Mouse (Mus musculus): Measurements from ENCODE around the gene Otud7b.
"Not testable (repeated sequence)": the region's sequence is repeated elsewhere in the genome, so short reads cannot be mapped to it uniquely, and the experiment has no call there.

Otud7b gene

DNA sequence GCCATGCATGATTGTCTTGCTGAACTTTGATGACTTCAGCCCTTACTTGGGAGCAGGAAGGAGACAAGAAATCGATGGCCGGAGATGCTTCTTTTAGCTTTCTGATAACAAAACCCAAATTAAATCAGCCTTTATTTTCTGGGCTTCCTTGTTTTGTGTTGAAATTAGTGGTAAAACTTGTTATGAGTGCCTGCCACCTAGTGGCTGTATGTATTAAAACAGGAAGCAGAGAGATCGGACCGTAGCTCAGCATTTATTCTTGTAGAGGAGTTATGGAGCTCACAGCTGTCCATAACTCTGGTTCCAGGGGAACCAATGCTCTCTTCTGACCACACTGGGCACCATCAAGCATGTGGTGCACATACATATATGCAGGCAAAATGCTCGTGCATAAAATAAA, 43.6 kb downstream of the Otud7b start:
- DNase-seq (ENCODE audit: low spot score): peak; percentile 48

DNA sequence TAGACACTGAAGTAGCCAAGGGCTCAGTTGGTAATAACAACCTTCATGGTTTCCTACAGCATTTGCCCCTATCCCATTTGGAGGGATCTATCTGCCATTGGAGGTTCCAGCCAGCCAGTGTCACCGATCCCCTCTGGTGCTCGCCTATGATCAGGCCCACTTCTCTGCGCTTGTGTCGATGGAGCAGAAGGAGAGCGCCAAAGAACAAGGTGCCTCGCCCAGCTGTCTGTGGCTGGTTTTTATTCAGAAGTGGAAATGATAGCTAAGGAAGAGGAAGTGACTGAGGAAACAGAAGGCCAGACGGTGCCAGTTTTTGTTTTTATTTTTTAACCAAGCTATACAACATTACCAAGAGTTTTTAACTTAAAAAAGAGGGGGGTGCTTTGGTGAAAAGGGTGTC, 47.5 kb downstream of the Otud7b start:
- no peak for DNase-seq (ENCODE audit: low spot score)

DNA sequence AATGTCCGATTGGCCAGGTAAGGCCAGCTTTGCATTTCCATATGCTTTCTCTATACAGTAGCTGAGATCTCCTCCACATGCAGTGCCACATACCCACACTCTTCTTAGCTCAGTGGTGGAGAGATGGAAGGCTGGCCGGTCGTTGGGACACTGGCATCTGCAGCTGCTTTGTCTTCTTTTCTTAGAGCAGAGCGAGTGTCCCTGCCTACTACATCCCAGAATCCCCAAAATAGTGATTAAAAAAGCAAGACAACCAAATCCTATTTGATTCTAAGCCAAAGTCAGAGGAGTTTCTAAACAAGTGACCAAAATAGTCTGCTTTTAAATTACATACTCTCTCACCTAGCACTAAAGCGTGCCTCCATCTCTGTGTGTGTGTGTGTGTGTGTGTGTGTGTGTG, 48.3 kb downstream of the Otud7b start:
- no peak for DNase-seq (ENCODE audit: low spot score)

DNA sequence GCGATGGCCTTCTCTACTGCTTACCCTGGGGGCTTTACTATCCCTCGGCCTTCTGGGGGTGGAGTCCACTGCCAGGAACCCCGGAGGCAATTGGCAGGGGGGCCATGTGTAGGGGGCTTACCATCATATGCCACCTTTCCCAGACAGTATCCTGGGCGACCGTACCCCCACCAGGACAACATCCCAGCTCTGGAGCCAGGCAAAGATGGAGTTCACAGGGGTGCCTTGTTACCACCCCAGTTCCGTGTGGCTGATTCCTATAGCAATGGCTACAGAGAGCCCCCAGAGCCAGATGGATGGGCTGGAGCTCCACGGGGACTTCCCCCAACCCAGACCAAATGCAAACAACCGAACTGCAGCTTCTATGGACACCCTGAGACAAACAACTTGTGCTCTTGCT, 51.2 kb downstream of the Otud7b start:
- DNase-seq (ENCODE audit: low spot score): no peak

DNA sequence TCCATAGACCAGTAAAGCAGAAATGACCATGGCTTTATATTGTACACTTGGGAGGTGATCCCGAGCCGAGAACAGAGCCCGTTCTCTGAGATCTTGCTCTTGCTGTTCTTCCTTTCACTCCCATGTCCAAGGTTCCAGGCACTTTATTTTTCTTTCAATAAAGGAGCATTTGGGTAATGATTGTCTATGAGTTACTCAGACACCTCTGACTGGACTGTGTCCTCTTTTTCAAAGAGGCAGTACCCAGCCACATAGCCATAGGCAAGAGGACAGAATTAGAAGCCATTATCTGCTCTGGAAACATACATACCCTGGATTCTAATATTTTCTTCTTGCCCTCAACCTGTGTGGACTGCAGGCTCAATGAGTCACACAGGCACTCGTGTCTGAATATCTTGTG, 55.5 kb downstream of the Otud7b start:
- no peak for DNase-seq (ENCODE audit: low spot score)

DNA sequence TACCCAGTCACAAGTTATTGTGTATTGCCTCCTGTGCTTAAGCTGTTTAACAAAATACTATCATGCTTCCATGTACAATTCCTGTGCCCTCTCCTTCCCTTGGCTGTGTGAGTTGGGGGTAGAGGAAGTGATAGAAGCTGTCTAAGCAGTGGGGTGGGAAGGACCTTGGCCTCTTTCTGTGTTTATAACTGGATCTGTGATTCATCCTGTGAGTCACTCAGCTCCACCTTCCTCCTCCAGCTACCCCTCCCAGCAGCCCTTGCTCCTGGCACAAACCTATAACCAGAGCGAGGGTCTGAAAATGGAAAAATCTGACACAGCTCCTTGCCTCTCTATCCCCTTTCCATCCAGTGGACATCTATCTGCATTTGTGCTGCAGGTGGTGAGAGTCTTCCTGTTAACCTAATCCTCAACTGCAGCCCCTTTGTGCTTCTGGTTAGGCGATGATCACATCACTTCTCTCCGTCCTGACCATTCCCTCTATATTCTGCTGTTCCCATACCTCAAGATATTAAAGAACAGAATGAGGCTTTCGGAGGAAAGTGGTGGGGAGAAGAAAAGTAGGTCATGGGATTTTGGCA, 56.0 kb downstream of the Otud7b start:
- peak; percentile 73 for DNase-seq (ENCODE audit: low spot score)

DNA sequence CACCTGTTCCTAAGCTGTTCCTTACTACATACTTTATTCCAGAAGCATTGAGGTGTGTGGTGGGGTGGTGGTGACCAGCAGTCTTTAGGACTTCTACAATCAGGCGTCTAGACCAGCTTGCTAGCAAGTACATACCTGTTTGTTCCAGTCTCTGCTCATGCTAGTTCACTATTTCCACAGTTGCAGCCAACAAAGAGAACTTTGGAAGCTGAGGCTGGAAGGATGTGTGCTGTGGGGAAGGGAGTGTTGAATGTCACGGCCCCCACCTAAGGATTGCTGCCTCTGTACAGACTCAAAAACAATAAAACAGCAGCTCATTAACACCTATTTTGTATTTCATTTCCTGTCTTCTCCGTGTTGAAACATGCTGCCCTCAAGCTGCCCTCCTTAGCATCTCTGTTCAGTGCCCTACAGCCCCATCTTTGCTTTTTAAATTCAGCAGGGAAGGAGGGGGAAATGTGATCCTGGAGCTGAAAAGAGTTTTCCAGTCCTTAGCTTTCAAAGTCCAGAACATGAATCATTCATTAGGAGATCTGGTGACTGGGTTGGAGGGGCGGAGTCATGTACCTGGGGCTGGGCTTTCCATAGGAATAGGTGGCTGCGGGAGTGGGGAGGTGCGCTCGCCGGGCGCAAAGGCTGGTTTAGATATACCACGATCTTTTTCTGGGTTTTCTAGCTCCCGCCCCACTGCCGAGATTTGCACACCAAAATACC, 56.6 kb downstream of the Otud7b start:
- peak; percentile 81 for DNase-seq (ENCODE audit: low spot score)

DNA sequence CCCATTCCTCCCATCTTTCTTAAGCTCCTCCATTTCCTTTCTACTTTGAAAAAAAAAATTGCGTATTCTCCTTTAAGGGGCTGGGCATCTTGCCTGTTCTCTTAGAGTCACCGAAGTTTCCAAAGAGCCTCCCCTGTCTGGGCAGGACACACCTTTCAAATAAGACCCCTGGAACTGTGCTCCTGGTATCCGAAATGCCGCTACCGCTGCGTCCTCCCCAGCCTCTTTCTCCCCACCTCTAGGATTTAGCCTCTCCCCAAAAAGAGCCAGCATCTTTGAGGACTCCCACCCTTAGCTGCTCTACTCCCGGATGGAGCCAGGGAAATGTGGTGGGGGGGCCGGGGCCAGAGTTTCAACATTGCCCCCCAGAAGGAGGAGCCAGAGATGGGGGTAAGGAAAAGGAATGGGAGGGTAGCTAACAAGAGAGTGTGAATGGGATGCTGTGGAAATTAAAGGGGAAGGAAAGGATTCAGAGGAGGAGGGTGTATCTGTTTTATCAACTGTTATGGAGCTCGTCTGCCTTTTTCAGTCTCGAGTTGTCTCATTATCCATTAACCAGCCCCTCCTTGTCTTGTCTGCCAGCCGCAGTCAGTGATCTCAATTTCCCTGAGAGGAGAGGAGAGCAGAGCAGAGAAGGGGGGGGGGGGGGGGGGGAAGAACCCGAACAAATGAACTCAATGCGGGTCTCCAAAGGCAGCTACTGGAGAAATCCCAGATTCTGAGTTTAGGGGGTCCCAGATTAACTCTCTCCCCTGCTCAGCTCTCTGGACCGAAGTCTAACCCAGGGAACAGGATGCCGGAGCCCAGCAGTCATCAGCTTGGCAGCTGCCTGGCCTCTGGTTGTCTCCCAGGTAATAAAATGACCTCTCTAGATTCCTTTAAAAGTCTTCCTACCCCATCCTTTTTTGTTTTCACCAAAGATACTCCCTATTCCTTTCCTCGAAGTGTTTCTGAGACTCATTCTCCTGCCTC, 57.8 kb downstream of the Otud7b start, which contains the start of gene Mtmr11:
Gene Mtmr11 (plus strand): TSS at position 136 of the 972 bp plus-strand sequence.
- DNase-seq (ENCODE audit: low spot score): peak; percentile 26

DNA sequence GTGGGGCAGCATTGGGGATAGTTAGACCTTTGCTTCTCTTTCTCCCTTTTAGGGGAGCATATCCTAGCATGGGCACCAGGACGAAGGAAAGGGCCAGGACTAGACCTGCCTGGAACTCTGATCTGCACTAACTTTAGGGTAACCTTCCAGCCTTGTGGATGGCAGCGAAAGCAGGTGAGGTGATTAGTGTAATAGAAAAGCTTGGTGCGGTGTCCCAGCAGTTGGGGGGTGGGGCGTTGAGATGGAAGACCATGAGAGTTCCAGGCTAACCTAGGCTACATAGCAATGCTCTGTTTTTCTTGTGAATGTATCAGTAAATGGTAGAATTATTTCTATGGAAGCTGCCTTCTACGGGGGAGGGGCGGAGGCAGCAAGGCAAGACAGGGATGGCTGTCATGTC, 58.7 kb downstream of the Otud7b start:
- no peak for DNase-seq (ENCODE audit: low spot score)

DNA sequence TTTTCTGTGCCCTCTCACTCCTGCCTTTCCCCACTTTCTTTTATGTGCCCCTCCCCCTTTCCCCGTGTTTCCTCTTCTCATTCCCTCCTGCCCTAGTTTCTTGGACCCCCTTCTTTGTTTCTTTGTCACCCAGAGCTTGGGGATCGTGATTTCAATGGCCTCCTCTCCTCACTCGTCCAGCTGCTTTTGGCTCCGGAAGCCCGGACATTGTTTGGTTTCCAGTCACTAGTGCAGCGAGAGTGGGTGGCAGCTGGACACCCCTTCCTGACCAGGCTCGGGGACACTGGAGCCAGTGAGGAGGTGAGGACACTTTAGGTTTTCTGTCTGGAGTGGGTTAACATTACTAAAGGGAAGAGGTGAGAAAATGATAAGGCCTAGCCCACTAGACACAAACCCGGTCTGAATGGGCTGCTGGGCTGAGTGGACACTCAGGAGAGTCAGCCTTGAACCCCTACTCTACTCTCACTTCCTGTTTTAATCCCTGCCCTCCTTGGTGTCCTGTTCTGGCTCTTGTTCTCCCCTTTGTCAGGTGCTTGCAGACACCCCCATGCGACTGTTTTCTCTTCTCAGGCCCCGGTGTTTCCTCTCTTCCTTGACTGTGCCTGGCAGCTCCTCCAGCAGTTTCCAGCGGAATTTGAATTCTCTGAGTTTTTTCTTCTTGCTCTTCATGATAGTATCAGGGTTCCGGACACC, 64.3 kb downstream of the Otud7b start:
- DNase-seq (ENCODE audit: low spot score): no peak

DNA sequence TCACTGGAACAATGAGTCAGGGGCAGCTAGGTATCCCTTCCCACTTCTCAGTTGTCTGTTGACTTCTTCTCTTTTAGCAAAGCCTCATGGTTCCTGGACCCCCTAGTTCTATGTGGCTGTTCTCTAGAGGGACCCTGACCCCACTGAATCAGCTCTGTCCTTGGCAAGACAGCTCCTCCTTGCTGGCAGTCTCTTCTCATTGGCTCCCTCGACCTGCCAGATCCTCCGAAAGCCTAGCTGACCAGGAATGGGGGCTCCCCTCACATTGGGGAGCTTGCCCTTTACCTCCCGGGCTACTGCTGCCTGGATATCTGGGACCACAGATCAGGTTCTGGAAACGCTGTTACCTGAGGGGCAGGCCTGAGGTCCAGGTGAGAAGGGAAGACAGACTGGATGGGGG, 65.9 kb downstream of the Otud7b start:
- DNase-seq (ENCODE audit: low spot score): no peak

DNA sequence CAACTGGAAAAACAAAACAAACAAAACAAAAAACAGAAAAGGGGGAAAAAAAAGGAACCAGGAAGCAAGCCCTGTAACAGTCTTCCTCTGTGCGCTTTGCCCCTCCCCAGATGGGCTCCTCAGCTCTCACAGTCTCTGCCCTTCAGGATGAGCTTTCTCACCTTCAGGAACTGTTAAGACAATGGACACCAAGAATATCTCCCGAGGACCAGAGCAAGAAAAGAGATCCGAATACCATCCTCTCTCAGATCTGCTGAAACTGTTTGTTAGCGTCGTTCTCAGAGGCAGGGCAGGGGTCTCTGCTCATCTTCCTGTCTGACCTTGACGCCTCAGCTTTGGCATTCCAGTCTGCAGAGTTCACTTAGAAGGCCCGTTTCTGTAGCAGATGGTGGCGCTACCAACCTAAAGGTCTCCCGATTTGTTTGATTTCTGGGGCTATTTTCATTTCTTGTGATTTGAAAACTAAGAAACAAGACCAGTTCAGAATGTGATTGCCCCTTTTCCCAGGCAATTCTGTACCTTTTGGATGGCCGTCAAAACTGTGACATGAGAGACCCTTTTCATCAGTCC, 66.7 kb downstream of the Otud7b start:
- DNase-seq (ENCODE audit: low spot score): no peak

DNA sequence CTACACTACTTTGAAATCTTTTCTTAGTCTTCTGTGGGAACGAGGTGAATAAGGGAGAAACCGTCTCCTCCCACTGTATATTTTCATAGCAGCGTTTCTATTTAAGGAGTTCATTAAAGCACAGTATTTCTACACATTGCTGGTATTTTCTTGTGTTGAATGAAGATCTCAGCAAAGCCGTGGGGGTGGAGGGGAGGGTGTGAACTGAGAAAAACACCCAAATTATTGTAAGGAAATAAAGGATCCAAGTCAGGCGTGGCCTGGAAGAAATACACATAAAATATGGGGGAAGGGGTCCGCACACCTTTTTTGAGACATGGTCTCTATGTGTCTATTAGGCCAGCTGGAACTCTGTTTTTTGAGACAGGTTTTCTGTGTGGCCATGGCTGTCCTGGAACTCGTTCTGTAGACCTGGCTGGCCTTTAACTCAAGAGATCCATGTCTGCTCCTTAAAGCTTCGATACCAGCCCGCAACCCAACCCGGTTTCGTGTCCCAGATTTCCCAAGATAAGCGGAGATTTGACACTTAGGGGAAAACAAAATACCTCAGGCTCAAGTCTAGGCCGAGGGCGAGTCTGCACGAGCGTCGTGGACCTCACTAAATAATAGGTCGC, 67.4 kb downstream of the Otud7b start:
- DNase-seq (ENCODE audit: low spot score): peak; percentile 18

DNA sequence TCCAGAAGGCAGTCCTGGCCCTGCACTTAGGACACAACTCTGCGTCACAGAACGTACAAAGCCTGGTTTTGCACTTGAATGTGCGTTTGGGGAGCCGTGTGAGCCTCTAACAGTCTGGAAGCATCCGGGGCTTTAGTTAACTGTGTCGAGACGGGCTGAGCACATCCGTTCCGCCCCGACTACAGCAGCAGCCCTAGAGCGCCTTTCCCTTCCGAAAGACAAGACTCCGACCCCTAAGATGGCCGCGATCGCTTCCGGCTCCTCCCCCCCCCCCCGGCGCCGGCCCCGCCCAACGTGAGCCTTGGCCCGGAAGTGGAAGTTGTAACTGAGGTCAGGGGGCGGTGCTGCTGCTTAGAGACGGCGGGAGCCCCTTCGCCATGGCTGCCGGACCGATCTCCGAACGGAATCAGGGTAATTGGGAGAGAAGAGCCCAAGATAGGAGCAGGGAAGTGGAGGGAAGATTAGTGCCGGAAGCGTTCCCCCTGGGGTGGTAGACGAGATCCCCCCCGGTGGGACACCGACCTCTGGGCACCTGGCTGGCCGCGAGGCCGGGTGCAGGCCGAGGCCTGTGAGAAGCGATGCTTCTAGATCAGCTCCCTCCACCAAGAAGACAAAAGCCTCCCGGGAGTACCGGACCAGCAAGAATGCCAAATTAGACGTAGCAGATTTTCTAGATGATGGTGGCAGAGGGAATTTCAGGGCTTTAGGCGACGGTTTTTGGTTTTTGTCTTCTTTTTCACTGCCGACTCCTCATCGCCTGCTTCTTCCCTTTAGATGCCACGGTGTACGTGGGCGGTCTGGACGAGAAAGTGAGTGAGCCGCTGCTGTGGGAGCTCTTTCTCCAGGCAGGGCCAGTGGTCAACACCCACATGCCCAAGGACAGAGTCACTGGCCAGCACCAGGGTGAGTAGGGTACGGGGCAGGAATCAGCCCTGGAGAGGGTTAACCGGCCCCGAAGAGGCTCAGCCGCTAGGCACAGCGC, 68.2 kb downstream of the Otud7b start, which contains the start of gene Sf3b4:
Gene Sf3b4 (plus strand): TSS at position 136 of the 982 bp plus-strand sequence.
- DNase-seq (ENCODE audit: low spot score): peak; percentile 84

DNA sequence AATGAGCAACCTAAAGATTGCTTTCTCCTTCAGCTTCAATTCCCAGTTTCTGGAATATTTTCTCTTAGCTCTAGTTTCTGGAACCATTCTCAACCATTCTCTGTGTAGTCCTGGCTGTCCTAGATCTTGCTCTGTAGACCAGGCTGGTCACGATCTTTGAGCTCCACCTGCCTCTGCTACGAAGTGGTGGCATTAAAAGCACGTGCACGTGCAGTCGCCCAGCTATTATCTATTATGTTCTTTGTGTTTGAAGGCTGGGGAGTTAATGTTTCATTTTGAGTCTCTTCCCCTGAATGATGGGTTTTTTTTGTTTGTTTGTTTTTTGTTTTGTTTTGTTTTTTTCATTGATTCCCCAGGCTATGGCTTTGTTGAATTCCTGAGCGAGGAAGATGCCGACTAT, 68.9 kb downstream of the Otud7b start:
- no peak for DNase-seq (ENCODE audit: low spot score)

DNA sequence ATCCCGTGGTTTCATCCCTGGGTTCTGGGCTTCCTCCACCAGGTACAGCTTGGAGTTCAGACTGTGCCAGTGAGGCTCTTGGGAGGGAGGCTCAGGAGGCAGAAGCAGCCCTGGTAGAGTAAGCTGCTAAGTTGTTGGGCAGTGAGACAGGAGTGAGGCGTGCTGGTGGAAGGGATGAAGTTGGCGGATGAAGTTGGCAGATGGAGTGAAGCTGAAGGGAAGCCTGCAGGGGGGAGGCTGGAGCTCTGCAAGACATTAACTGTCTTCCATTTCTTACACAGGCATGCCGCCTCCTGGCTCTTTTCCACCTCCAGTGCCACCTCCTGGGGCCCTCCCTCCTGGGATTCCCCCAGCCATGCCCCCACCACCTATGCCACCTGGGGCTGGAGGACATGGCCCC, 69.7 kb downstream of the Otud7b start:
- DNase-seq (ENCODE audit: low spot score): not testable (repeated sequence)

DNA sequence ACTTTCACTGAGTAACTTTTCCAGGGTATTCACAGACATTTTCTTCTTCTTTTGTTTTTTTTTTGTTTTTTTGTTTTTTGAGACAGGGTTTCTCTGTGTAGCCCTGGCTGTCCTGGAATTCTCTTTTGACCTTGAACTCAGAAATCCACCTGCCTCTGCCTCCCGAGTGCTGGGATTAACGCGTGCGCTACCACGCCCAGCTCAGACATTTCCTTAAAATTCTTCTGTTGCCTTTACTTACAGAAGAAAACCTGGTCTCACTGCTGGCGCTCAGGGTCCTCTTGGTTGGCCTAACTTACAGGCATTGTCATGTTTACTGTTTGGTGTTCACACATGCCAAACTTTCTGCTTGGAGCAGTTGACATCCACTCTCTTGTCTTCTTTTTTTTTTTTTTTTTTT, 70.9 kb downstream of the Otud7b start:
- no peak for DNase-seq (ENCODE audit: low spot score)

DNA sequence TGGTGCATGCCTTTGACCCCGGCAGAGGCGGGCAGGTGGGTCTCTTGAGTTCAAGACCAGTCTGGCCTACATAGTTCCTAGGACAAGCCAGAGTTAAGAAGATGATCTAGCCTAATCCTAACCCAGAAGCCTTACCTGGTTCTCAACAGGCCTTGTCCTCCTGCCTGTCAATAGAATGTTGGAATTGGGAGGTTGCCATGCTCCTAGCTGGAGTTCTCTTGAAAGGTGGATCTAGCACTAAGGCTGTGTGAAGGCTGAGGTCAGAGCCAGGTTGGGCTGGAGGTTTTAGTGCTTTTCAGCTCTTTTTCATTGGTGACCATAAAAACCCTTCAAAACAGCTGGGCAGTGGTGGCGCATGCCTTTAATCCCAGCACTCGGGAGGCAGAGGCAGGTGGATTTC, 74.1 kb downstream of the Otud7b start:
- DNase-seq (ENCODE audit: low spot score): no peak

DNA sequence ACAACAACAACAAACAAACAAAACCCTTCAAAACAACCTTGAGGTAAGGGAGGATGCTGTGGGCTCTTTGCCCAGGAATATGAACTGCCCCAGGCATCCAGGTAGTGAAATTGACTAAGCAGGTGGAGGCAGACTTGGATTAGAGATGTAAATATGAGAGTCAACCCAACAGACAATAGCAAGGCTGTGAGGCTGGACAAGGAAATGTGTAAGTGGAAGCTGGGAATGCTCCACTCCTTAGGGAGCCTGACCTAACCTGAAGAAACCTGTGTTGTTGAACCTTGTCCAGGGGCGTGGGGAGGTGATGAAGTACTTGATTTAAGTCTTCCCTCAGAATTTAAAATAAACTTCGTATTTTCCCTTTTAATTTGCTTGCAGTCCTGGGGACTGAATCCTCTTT, 74.6 kb downstream of the Otud7b start:
- no peak for DNase-seq (ENCODE audit: low spot score)

DNA sequence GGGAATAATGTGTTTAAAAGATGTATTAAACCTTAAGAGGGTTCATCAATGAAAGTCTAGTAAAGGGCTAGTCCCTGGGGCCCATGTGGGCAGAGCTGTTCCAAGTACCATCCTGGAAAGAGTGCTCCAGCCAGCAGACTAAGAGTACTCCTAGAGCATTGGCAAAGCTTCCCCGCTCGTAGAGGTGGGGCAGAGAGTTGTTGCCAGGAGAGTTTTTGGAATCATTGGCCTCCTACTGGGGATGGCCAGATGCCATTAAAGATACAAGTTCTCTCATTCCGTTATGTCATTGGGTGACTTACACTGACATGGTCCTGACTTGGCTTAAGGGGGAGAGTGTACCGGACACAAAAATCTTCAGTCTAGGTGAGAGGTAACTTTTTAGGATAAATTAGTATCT, 75.2 kb downstream of the Otud7b start:
- DNase-seq (ENCODE audit: low spot score): peak; percentile 45

All from urinary bladder, postnatal 14 days (tissue).